Mouse (Mus musculus) forebrain, embryonic 14.5 days (tissue): ENCODE data around the gene Tmem139. TPM values are rescaled to one million over a fixed set of nuclear protein-coding genes. Genes with fewer than 3 reads are reported as not detected.
A peak's percentile ranks its signal among the peaks of the same experiment; 100 is the strongest.

Experiments
- ATAC-seq: fragments of 200-750 bp; cut with Nextera tagmentation; 2 replicates; pipeline ENCODE4 v1.8.0; 2017; ENCODE audit warnings: mild to moderate bottlenecking, moderate library complexity
- DNase-seq: peaks from one replicate; pipeline ENCODE4 v3.0.0-alpha.2; 2015; ENCODE audit warnings: low spot score
- H3K27ac ChIP-seq: fragments of 300-500 bp; sonication (generic); 2 replicates; pipeline ENCODE4 v1.5.1; 2014; ENCODE audit warnings: low read depth, mild to moderate bottlenecking, control low read depth, low read length, moderate library complexity
- H3K27me3 ChIP-seq: fragments of 300-500 bp; sonication (generic); replicated peaks from 2 replicates; pipeline ENCODE4 v1.6.1; 2014; ENCODE audit warnings: low read length, control low read depth, mixed read lengths; ENCODE audit not compliant: control insufficient read depth, insufficient read depth
- H3K36me3 ChIP-seq: fragments of 300-500 bp; sonication (generic); 2 replicates; pipeline ENCODE4 v1.6.1; 2014; ENCODE audit warnings: low read length, control low read depth; ENCODE audit not compliant: control insufficient read depth, insufficient read depth
- H3K4me1 ChIP-seq: fragments of 300-500 bp; sonication (generic); 2 replicates; pipeline ENCODE4 v1.6.1; 2014; ENCODE audit warnings: antibody characterized with exemption, low read length, control low read depth; ENCODE audit not compliant: control insufficient read depth, insufficient read depth
- H3K4me2 ChIP-seq: fragments of 300-500 bp; sonication (generic); 2 replicates; pipeline ENCODE4 v1.6.1; 2014; ENCODE audit warnings: mild to moderate bottlenecking, control low read depth, low read length
- H3K4me3 ChIP-seq: fragments of 300-500 bp; sonication (generic); 2 replicates; pipeline ENCODE4 v1.5.1; 2014; ENCODE audit warnings: low read depth, low read length, control low read depth
- H3K9ac ChIP-seq: fragments of 300-500 bp; sonication (generic); 2 replicates; pipeline ENCODE4 v1.6.1; 2014; ENCODE audit warnings: mild to moderate bottlenecking, low read length, control low read depth, moderate library complexity
- H3K9me3 ChIP-seq: fragments of 300-500 bp; sonication (generic); replicated peaks from 2 replicates; pipeline ENCODE4 v1.6.1; 2016; ENCODE audit warnings: low read length, control low read depth, mixed read lengths; ENCODE audit not compliant: control insufficient read depth
- WGBS: fragments of 180-500 bp; shearing (Covaris S2); extraction: QIAGEN DNeasy Blood & Tissue Kit; methylation state at CpG from one replicate; pipeline ENCODE4 v1.1.7; 2014; 5-methylcytosine and 5-hydroxymethylcytosine counted together
- polyA plus RNA-seq: library from polyadenylated mRNA; unstranded; fragments of >200 nt; fragmentation: Nextera tagmentation; extraction: Ambion mirVana; gene quantifications from 2 replicates; pipeline ENCODE4 v1.2.1, GENCODE M21; 2014

The Tmem139 gene
- polyA plus RNA-seq, 1 experiment from 2014 or later: not detected

GRCm38 (mm10) chr6:42264626-42265312 is 3.0 kb downstream of the Tmem139 start, which contains the start of gene Casp2:
Gene Casp2, plus strand, starts transcription at chr6:42264985.
- ATAC-seq (peak; percentile 99), DNase-seq (peak; percentile 100)
- Histone ChIP-seq H3K4me1 (peaks cover 3% of the 10 kb centered on the region; the same call in 1 of the 2 replicates), H3K4me2 (peak within 1 kb of the TSS; percentile 71), H3K27me3 (no peaks in the 10 kb centered on the region), H3K36me3 (peaks cover 25% of the 10 kb centered on the region), H3K9ac (peak within 1 kb of the TSS; percentile 97), H3K27ac (peak within 1 kb of the TSS; percentile 90), H3K9me3 (no peaks in the 10 kb centered on the region), H3K4me3 (peak within 1 kb of the TSS; percentile 83)
- WGBS: under 1% methylated on average over 48 of the region's 51 CpGs

- Histone ChIP-seq H3K9ac (peak overlapping the region; percentile 97), H3K4me3 (peak overlapping the region; percentile 83), H3K4me2 (peak overlapping the region; percentile 71), H3K9me3 (no peaks in the 10 kb centered on the region), H3K36me3 (peaks cover 34% of the 10 kb centered on the region), H3K27me3 (no peaks in the 10 kb centered on the region), H3K27ac (peak overlapping the region; percentile 90), H3K4me1 (peaks cover 5% of the 10 kb centered on the region; the same call in 1 of the 2 replicates)
- peak; percentile 22 for DNase-seq
- no peak for ATAC-seq
- under 1% methylated on average over 21 of the region's 21 CpGs for WGBS
Observed at GRCm38 (mm10) chr6:42265391-42266330, 3.9 kb downstream of the Tmem139 start.

- no peak overlapping the region for H3K9ac ChIP-seq
- ATAC-seq (no peak), DNase-seq (no peak)
- no peaks in the 10 kb centered on the region for H3K27me3 ChIP-seq
- peaks cover 5% of the 10 kb centered on the region; the same call in 1 of the 2 replicates for H3K4me1 ChIP-seq
- H3K9me3 ChIP-seq: no peaks in the 10 kb centered on the region
- no peak overlapping the region for H3K27ac ChIP-seq
- H3K4me3 ChIP-seq: no peak overlapping the region
- H3K36me3 ChIP-seq: peaks cover 79% of the 10 kb centered on the region
- no peak overlapping the region for H3K4me2 ChIP-seq
Observed at GRCm38 (mm10) chr6:42270817-42271216, 9.0 kb downstream of the Tmem139 start.

GRCm38 (mm10) chr6:42276151-42276550 is 14.4 kb downstream of the Tmem139 start:
- ATAC-seq: no peak

GRCm38 (mm10) chr6:42282865-42283528 is 21.2 kb downstream of the Tmem139 start:
- no peak overlapping the region for H3K9ac ChIP-seq
- no peak overlapping the region for H3K27ac ChIP-seq
- no peaks in the 10 kb centered on the region for H3K4me1 ChIP-seq
- H3K4me2 ChIP-seq: no peak overlapping the region
- no peaks in the 10 kb centered on the region for H3K27me3 ChIP-seq
- H3K9me3 ChIP-seq: no peaks in the 10 kb centered on the region
- WGBS: 80% methylated on average over 5 of the region's 5 CpGs
- no peak for ATAC-seq
- H3K4me3 ChIP-seq: no peak overlapping the region
- peaks cover 79% of the 10 kb centered on the region for H3K36me3 ChIP-seq
- DNase-seq: no peak

More at GRCm38 (mm10) chr6:42276151-42276550, 14.4 kb downstream of the Tmem139 start:
- Histone ChIP-seq H3K9me3 (no peaks in the 10 kb centered on the region), H3K9ac (no peak overlapping the region), H3K27ac (no peak overlapping the region), H3K4me1 (no peaks in the 10 kb centered on the region), H3K36me3 (peaks cover 91% of the 10 kb centered on the region), H3K4me3 (no peak overlapping the region), H3K4me2 (no peak overlapping the region), H3K27me3 (no peaks in the 10 kb centered on the region)
- 29% methylated on average over 2 of the region's 2 CpGs for WGBS
- DNase-seq: peak; percentile 45

GRCm38 (mm10) chr6:42286448-42286847 is 24.7 kb downstream of the Tmem139 start, which contains the start of gene Clcn1:
Gene Clcn1, plus strand, starts transcription at chr6:42286685.
- Histone ChIP-seq H3K4me3 (no peak within 1 kb of the TSS), H3K9me3 (no peaks in the 10 kb centered on the region), H3K27ac (no peak within 1 kb of the TSS), H3K4me1 (no peaks in the 10 kb centered on the region), H3K4me2 (no peak within 1 kb of the TSS), H3K27me3 (no peaks in the 10 kb centered on the region), H3K9ac (no peak within 1 kb of the TSS), H3K36me3 (peaks cover 57% of the 10 kb centered on the region)
- DNase-seq (no peak), ATAC-seq (no peak)
- WGBS: 74% methylated on average over 4 of the region's 5 CpGs

GRCm38 (mm10) chr6:42287562-42287961 is 25.8 kb downstream of the Tmem139 start:
- Histone ChIP-seq H3K27ac (no peak overlapping the region), H3K4me2 (no peak overlapping the region), H3K4me1 (no peaks in the 10 kb centered on the region), H3K9ac (no peak overlapping the region), H3K4me3 (no peak overlapping the region), H3K36me3 (peaks cover 57% of the 10 kb centered on the region), H3K9me3 (no peaks in the 10 kb centered on the region), H3K27me3 (no peaks in the 10 kb centered on the region)
- ATAC-seq: no peak
- DNase-seq: no peak

GRCm38 (mm10) chr6:42293327-42293726 is 31.6 kb downstream of the Tmem139 start:
- ATAC-seq: no peak
- H3K9me3 ChIP-seq: no peaks in the 10 kb centered on the region

More at GRCm38 (mm10) chr6:42293327-42293726, 31.6 kb downstream of the Tmem139 start:
- peaks cover 63% of the 10 kb centered on the region for H3K36me3 ChIP-seq
- no peak overlapping the region for H3K27ac ChIP-seq
- no peak overlapping the region for H3K9ac ChIP-seq
- H3K4me2 ChIP-seq: no peak overlapping the region
- DNase-seq: no peak
- no peaks in the 10 kb centered on the region for H3K27me3 ChIP-seq
- WGBS: 94% methylated on average over 6 of the region's 6 CpGs
- H3K4me3 ChIP-seq: no peak overlapping the region
- H3K4me1 ChIP-seq: no peaks in the 10 kb centered on the region
